Mouse (Mus musculus) heart, adult 2 months (tissue): Measurements from ENCODE around the gene Clcc1.

Source experiments
- CTCF ChIP-seq: fragments of 200-600 bp; IDR thresholded peaks from 2 replicates; pipeline ENCODE4 v1.8.1; 2022; ENCODE audit warnings: antibody characterized with exemption, mild to moderate bottlenecking, moderate library complexity
- EP300 ChIP-seq: fragments of 200-500 bp; IDR thresholded peaks from 2 replicates; pipeline ENCODE4 v1.6.1; 2011; ENCODE audit warnings: low read depth, low read length, control low read depth; ENCODE audit not compliant: insufficient read depth
- POLR2A ChIP-seq: fragments of 200-500 bp; IDR thresholded peaks from 2 replicates; pipeline ENCODE4 v1.6.1; 2011; ENCODE audit warnings: mild to moderate bottlenecking, low read depth, low read length, control low read depth; ENCODE audit not compliant: insufficient read depth

DNA sequence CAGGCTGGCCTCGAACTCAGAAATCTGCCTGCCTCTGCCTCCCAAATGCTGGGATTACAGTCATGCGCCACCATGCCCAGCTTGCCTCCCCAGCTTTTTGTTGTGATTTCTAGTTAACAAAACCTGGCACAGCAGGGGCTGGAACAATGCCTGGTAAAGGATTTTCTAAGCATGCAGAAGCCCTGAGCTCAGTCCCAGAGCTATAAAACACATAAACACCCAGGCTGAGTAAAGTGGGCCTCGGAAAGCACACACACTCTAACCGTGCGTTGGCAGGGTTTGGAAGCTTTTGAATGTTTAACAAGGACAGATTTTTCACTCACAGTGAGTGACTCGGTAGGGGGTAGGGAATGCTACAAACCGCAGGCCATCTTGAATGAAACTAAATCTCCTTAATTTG, 7.7 kb upstream of the Clcc1 start:
- TF ChIP-seq POLR2A, result no peak
- no peak for TF ChIP-seq CTCF
- no peak for TF ChIP-seq EP300
